ENCODE assay signal across 28 mouse cellular contexts in genomic region chr1:20498965-20499364, GRCm38 (mm10).
DNase-seq lines count a peak whose midpoint lies in the region; ATAC-seq lines count a peak whose summit lies in the region.
"Had no signal": no experiment of that assay in that cellular context is flagged by ENCODE, and none has a peak within 500 bp of the region (broad histone marks: within the 10 kb centered on the region; RNA-seq: fewer than 3 reads in every experiment).

No protein-coding gene starts in this region.

- H3K9me3 ChIP-seq in forebrain, embryonic 13.5 days (replicated peaks): no peaks in the 10 kb centered on the region
- H3K9me3 ChIP-seq in forebrain, embryonic 11.5 days (ENCODE audit: control insufficient read depth, low read length): no peaks in the 10 kb centered on the region
- H3K9me3 ChIP-seq: embryonic facial prominence, embryonic 10.5 days; embryonic facial prominence, embryonic 13.5 days; hindbrain, embryonic 12.5 days; hindbrain, embryonic 15.5 days had no signal

- no peak overlapping the region for H3K9ac ChIP-seq in forebrain, embryonic 13.5 days
- no peak overlapping the region for H3K9ac ChIP-seq in forebrain, embryonic 11.5 days (ENCODE audit: low read length)
- H3K9ac ChIP-seq: embryonic facial prominence, embryonic 13.5 days; hindbrain, embryonic 12.5 days; hindbrain, embryonic 15.5 days had no signal

- H3K27me3 ChIP-seq in forebrain, embryonic 13.5 days: no peaks in the 10 kb centered on the region
- H3K27me3 ChIP-seq in forebrain, embryonic 11.5 days (ENCODE audit: control insufficient read depth, insufficient read depth, low read length): no peaks in the 10 kb centered on the region
- H3K27me3 ChIP-seq: embryonic facial prominence, embryonic 13.5 days; hindbrain, embryonic 12.5 days; hindbrain, embryonic 15.5 days had no signal

- 62% methylated on average over 1 of the region's 1 CpGs for WGBS in forebrain, embryonic 13.5 days
- 85% methylated on average over 1 of the region's 1 CpGs for WGBS in forebrain, embryonic 11.5 days

- no peak overlapping the region for H3K4me2 ChIP-seq in forebrain, embryonic 13.5 days
- no peak overlapping the region for H3K4me2 ChIP-seq in forebrain, embryonic 11.5 days (ENCODE audit: low read depth, low read length, severe bottlenecking)
- H3K4me2 ChIP-seq: embryonic facial prominence, embryonic 13.5 days; heart, embryonic 11.5 days; hindbrain, embryonic 12.5 days; hindbrain, embryonic 15.5 days had no signal

- no peak for DNase-seq in forebrain, embryonic 11.5 days (ENCODE audit: low spot score)
- DNase-seq in frontal cortex, postnatal 10 days (ENCODE audit: low spot score in 2 of 2): no peak
- DNase-seq in right cerebral cortex, postnatal 10 days (ENCODE audit: low spot score in 2 of 2): peak; percentile 55 to 66
- no peak for DNase-seq in right cerebral cortex, postnatal 25 days
- DNase-seq in telencephalon, adult 2 months (ENCODE audit: low read depth, low spot score): peak; percentile 19
- no peak for DNase-seq in retina, embryonic 14.5 days (ENCODE audit: low spot score)
- DNase-seq: adrenal gland, adult 8-10 months; adrenal gland, postnatal 25 days; cerebellum, adult 11 months; cerebellum, adult 8-10 months; cerebellum, postnatal 10 days; cerebellum, postnatal 36 days; embryo, embryonic 11 days; gastrocnemius, postnatal 10 days; gastrocnemius, postnatal 36 days; heart, adult 2 months; kidney, adult 18-20 months had no signal

- peaks cover 5% of the 10 kb centered on the region; the same call in 1 of the 2 replicates for H3K4me1 ChIP-seq in forebrain, embryonic 13.5 days
- no peaks in the 10 kb centered on the region for H3K4me1 ChIP-seq in forebrain, embryonic 11.5 days (replicated peaks; ENCODE audit: control insufficient read depth, insufficient read depth, low read length)
- H3K4me1 ChIP-seq: embryonic facial prominence, embryonic 10.5 days had no signal

- no peaks in the 10 kb centered on the region for H3K36me3 ChIP-seq in forebrain, embryonic 13.5 days (ENCODE audit: poor library complexity, severe bottlenecking)
- H3K36me3 ChIP-seq in forebrain, embryonic 11.5 days (ENCODE audit: control insufficient read depth, insufficient read depth, low read length): no peaks in the 10 kb centered on the region
- H3K36me3 ChIP-seq: embryonic facial prominence, embryonic 10.5 days; embryonic facial prominence, embryonic 13.5 days; hindbrain, embryonic 12.5 days; hindbrain, embryonic 15.5 days had no signal

- no peak overlapping the region for H3K27ac ChIP-seq in forebrain, embryonic 13.5 days
- H3K27ac ChIP-seq in forebrain, embryonic 11.5 days (ENCODE audit: low read depth, low read length): no peak overlapping the region
- H3K27ac ChIP-seq: embryonic facial prominence, embryonic 10.5 days; embryonic facial prominence, embryonic 13.5 days; heart, adult 2 months; hindbrain, embryonic 12.5 days; hindbrain, embryonic 15.5 days had no signal

- peak; percentile 43; the same call in 1 of the 2 replicates for ATAC-seq in forebrain, embryonic 13.5 days
- ATAC-seq in forebrain, embryonic 11.5 days (replicated peaks; ENCODE audit: low FRiP score): no peak
- peak; percentile 98 for ATAC-seq in frontal cortex, adult (ENCODE audit: low TSS enrichment)
- ATAC-seq: activated CD4-positive, CD25-positive, alpha-beta regulatory T cell, adult 4 months; inflammation-experienced regulatory T-cells, adult 6 months; intestine, embryonic 16.5 days had no signal

- no peak overlapping the region for H3K4me3 ChIP-seq in forebrain, embryonic 13.5 days
- no peak overlapping the region for H3K4me3 ChIP-seq in forebrain, embryonic 11.5 days (ENCODE audit: low read depth, low read length)
- H3K4me3 ChIP-seq: embryonic facial prominence, embryonic 10.5 days; embryonic facial prominence, embryonic 13.5 days; erythroblast, embryonic 14.5 days; heart, adult 2 months; hindbrain, embryonic 12.5 days; hindbrain, embryonic 15.5 days had no signal

Comparison
In these comparisons a context has a peak if more than half of its experiments do, and no peak if none do; other contexts are left out.
1. DNase-seq: peak in right cerebral cortex, postnatal 10 days (2 of 2) and telencephalon, adult 2 months (single experiment); none in forebrain, embryonic 11.5 days (single experiment), frontal cortex, postnatal 10 days (0 of 2), right cerebral cortex, postnatal 25 days (single experiment) and retina, embryonic 14.5 days (single experiment).